Mouse (Mus musculus) skeletal muscle tissue, adult 2 months (tissue): Measurements from ENCODE around the gene Ovca2.
A peak's percentile ranks its signal among the peaks of the same experiment; 100 is the strongest.
"Not testable (repeated sequence)": the region's sequence is repeated elsewhere in the genome, so short reads cannot be mapped to it uniquely, and the experiment has no call there.

Experiments used
- DNase-seq: peaks from one replicate; pipeline ENCODE4 v3.0.0-alpha.2; 2012; ENCODE audit warnings: low read depth, low spot score

Ovca2 gene

GRCm38 (mm10) chr11:75194850-75195461 is 16.3 kb upstream of the Ovca2 start:
- no peak for DNase-seq

DNA sequence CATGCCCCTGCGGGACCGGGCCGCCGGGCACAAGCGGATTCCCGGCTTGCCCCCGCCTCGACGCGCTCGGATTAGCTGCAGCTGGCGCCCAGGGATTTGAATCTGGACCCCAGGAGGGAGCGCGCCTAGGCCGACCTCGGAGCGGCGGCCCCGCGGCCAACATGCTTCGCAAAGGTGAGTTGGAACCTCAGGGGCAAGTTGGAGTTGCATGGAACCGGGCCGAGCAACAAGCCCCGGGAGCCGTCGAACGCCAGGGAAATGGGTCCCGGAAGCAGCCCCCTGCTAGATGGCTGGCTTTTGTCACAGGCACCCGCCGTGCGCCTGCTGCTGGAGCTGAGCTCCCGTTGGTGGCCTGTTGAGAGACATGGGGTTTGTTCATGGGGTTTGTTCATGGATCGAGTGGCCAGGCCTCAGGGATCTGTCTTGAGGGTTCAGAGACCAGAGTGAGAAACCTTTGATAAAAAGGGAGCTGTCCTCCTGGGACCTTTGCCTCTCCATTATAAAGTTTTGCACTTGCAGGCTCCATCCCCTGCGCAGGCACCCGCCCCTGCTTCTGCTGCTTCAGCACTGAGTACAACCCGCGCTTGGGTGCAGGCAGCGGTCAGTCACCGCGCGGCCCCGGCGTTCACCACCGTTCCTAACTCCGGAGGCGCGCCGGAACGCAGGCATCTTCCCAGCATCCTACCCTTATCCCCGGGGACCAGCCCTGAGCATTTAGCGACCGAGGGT is 15.7 kb upstream of the Ovca2 start:
- DNase-seq: no peak

- DNase-seq: no peak
Measured at GRCm38 (mm10) chr11:75193256-75194071, 14.8 kb upstream of the Ovca2 start, which contains the start of gene Rtn4rl1. Rtn4rl1 (plus strand) TSS chr11:75193783.

DNA sequence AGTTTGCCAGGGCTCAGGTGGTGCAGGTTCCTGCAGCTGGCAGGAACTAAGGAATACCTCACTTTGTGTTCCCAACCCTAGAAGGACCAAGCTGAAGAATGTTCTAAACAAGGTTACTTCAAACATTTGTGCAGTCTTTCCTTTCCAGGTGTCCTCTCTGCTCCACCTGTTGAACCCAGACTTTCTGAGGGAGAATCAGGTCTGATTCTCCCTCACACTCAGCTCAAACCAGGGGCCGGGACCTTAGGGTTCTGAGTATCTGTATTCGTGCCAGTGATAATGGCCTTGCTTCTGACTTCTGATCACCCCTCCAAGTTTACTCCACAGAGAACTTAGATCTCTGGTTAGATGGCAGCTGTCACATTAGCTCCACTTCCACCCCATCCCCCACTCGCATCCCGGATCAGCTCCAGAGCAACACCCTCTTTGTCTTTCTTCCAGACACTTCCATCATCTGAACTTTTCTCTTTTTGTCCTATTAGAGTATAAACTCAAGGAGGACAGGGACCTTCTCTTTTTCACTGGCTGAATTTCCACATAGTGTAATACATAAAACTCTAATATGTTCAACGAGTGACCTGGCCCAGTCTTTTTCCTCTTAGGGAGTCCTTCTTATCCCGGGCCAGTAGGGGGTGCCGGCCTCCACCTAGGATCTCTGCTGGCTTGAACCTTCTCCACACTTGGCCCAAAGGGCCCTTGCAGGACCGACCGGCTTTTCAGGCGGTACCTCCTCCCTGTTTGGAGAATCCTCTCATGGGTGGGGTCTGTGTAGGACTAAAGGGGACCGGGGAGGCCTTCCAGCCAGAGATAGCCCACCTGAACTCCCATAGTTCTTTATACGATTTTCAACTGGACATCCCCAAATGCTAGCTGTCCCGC is 13.9 kb upstream of the Ovca2 start:
- peak; percentile 78 for DNase-seq

GRCm38 (mm10) chr11:75191841-75192240 is 13.2 kb upstream of the Ovca2 start:
- no peak for DNase-seq

GRCm38 (mm10) chr11:75190905-75191441 is 12.3 kb upstream of the Ovca2 start, which contains the start of gene Dph1:
Dph1 (minus strand) TSS chr11:75191241.
- no peak for DNase-seq

GRCm38 (mm10) chr11:75190371-75190724 is 11.7 kb upstream of the Ovca2 start:
- peak; percentile 71 for DNase-seq

GRCm38 (mm10) chr11:75189713-75190370 is 11.2 kb upstream of the Ovca2 start:
- DNase-seq: no peak

GRCm38 (mm10) chr11:75184986-75185385 is 6.4 kb upstream of the Ovca2 start:
- DNase-seq: no peak

GRCm38 (mm10) chr11:75184573-75184972 is 5.9 kb upstream of the Ovca2 start:
- DNase-seq: no peak

DNA sequence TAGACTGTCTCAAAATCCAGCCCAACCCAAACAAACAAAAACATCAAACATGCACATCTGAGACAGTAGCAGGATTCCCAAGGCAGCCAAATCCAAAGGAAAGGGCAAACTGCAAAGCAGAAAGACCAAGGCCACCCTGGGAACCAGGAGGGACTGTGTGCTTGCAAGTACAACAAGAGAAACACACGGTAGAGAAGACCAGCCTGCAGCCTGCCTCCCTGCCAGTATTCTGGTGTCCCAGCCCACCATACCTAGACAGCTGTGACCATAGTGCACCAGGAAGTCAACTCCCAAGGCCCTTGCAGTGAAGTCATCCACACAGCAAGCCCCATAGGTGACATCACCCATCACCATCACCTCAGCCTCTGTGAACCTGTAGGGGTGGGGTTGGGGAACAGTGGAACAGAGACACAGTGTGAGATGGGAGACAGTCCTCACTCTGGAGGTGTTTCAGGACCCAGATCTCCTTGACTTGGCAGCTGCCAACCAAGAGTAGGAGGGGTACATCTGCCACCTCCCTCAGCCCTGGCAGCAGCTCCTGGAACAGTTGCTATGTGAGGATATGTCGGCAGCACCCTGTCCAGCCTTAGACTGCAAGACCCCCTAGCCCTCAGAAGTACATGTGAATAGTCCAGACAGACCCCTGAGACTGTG is 5.4 kb upstream of the Ovca2 start:
- no peak for DNase-seq

DNA sequence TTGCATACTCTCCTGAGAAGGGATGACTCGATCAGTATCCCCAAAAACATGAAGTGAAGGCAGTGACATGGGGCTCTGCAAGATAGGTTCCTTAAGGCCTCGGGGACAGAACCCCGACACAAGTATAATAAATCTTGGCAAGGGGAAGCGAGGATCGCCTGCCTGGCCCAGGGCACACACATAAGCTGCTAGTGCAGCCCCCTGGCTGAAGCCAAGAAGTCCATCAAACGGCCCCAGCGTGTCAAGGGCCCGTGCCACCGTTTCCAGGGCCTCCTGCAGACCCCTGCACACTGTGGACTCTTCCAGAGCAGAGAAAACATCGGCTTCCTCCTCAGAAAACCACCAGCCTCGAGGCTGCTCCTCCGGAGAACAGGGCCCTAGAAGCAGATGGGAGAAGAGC is 624 bp downstream of the Ovca2 start:
- no peak for DNase-seq

- not testable (repeated sequence) for DNase-seq
Measured at GRCm38 (mm10) chr11:75174574-75174973, 4.1 kb downstream of the Ovca2 start.

DNA sequence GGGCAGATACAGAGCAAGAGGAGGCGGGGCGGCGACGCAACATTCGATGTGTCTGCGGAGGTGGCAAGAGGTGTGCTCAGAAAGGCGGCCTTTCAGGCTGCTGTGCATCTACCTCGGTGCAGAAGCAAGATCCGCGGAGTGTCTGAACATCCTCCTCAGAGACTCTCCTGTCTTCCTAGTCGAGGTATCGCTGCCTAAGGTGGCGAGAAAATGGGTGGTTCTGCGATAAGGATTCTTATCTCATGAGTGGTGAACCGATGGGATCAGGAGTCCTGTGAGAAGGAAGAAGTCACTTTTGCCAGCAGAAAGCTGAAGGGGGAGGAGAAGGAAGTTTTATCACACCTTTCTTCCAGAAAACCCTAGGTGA is 4.9 kb downstream of the Ovca2 start:
- DNase-seq: no peak

DNA sequence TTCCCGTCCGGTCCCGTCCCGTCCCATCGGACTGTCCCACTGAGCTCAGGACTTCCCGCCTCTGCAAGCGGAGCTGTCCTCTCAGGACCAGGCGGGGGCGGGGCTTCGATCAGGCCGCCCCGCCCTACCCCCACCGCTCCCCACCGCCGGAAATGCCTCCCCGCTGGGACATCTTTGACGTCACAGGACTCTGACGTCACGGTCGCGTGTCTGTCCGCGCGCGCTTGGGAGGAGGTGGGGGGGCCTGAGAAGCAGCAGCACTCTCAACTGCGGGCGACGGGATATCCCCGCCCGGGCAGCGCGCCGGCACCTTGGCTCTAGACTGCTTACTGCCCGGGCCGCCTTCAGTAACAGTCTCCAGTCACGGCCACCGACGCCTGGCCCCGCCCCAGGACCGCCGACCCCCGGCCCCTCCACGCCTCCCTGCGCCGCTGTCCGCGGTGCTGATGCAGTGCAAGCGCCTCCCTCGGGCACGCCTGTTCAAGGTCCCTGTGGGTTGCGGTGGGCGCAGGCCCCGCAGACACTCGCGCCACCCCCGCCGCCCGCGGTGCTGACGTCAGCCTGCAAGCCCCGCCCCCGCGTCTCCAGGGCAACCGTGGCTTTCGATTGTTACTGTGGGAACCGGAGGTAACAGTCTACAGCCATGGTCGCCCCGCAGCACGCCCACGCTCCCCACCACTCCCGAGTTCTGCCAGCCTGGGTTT is 5.4 kb downstream of the Ovca2 start:
- DNase-seq: no peak

DNA sequence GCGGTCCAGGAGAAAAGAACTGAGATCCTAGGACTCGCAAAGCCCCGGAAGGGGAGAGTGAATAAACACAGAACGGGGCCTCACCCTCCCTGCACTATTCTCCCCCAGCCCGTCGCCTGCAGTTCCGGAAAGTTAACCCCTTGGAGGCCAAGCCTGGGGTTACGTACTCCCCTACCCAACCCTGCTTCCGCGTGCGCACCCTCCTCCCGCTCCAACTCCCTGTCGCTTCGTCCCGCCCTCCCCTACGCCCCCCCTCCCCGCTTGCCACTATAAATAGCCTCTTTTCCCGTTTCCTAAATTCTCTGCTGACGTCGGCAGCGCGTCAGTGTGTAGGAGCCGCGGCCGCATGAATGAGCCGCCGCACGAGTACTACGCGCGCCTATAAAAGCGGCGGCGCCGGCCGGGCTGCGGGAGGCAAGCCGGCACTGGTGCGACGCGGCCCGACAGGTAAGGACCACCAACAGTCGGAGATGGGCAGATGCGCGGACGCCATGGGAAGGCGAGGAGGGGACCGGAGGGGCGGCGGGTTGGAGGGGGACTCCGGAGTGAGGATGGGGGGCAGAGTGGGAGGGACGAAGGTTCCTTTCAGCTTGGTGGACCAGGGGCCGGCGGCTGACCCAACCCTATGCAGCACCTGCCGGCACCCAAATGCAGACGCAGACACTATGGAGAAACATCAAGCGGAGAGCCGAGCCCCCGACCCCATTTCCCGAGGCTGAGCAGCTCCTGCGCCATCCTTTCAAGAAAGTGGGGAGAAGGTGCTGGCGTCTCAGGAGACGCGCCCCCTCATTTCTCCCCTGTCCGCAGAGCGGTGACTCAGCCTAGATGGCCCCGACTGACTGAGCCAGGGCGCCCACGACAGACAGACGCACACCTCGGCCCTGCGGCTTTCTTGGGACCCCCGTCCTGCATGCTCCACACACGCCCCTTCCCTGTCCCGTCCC is 6.2 kb downstream of the Ovca2 start:
- no peak for DNase-seq

DNA sequence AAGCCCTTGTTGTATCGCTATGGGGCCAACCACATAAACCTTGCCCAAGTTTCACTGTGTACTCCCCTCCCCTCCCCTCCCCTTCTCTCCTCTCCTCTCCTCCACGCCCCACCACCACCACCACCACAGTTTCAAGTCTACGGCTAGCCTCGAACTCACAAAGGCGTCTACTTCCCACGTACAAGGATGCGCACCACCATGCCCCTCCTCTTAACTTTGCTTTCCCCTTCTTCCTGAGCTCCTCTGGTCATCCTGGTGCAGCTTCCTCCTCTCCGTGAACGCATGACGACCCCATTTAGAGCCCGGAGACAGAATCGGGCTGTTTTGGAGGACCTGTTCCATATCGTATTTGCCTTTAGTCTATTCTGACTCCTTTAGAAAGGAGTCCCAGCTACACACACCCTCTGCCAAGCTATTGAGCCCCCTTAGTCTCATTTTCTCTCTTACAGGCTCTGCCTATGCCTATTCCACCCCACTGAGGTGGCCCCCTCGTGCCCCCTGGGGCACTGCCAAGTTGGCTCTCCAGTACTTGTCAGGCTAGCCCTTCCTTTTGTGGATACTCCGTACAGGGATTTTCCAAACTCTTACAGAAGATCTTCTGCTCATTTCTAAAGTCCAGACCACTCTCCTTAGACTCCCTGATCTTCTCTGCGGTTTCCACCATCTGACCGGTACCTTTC is 7.3 kb downstream of the Ovca2 start:
- no peak for DNase-seq
